Mouse (Mus musculus): Measurements from ENCODE around the gene Napa. TPM values are rescaled to one million over a fixed set of nuclear protein-coding genes. Genes with fewer than 3 reads are reported as not detected.
A peak's percentile ranks its signal among the peaks of the same experiment; 100 is the strongest.

Napa gene
- polyA plus RNA-seq (2014; fragmentation: Nextera tagmentation; extraction: Ambion mirVana), result 176 and 177 TPM in 2 replicates

GRCm38 (mm10) chr7:16098021-16099017 lies at the start of gene Napa:
TSS of gene Napa (plus strand) at chr7:16098458.
- H3K27me3 ChIP-seq (ENCODE audit: control insufficient read depth, insufficient read depth, low read length), result no peaks in the 10 kb centered on the region
- ATAC-seq (ENCODE audit: low FRiP score) (peak; percentile 99), DNase-seq (ENCODE audit: low spot score) (peak; percentile 98)
- under 1% methylated on average over 65 of the region's 68 CpGs for WGBS
- H3K9ac ChIP-seq (ENCODE audit: low read depth, low read length), result peak within 1 kb of the TSS; percentile 96
- H3K4me3 ChIP-seq (ENCODE audit: low read depth, low read length), result peak within 1 kb of the TSS; percentile 99
- H3K9me3 ChIP-seq (ENCODE audit: control insufficient read depth, low read length), result no peaks in the 10 kb centered on the region
- H3K4me2 ChIP-seq (replicated peaks; ENCODE audit: low read depth, low read length), result peak within 1 kb of the TSS; percentile 89
- H3K4me1 ChIP-seq (replicated peaks; ENCODE audit: control insufficient read depth, insufficient read depth, low read length), result peaks cover 7% of the 10 kb centered on the region
- peak within 1 kb of the TSS; percentile 82 for H3K27ac ChIP-seq (ENCODE audit: low read depth, low read length)
- no peaks in the 10 kb centered on the region for H3K36me3 ChIP-seq (ENCODE audit: control insufficient read depth, insufficient read depth, low read length)

DNA sequence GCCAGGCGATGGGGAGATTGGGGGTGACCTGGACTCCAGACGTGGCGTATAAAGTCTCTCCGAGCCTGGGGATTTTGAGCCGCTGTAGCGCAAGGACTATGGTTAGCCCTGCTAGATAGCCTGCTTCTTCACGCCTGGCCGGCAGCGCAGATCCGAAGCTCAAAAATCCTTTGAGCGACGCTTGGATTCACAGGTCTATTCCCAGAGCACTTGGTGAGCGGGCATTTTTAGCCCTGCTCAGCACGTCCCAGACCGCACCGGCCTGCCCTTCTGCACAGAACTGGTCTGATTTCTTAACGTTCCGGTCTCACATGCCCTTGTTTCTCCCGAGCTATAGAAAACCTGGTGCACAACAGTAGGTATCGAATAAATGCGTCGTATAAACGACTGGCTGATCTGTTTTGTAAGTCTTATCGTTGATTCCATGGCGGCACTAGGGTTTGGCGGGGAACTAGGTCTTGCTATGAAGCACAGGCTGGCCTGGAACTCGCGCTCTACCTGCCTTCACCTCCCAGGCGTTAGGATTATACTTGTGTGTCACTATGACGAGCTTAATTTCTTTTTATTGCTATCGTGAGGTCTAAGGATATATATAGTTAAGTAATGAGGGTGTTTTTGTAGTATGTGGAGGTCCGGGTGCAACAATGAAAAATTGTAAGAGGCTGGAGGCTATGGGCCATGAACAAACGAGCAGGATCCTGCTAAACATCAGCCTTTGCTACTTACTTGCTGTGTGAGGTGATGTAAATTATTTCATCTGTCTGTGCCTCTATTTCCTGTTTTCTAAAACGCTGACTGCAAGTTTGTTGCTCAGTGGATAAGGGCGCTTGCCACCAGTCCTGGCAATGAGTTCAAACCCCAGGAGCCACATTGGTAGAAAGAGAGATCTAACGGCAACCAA lies 49.3 kb upstream of the Napa start:
- DNase-seq (ENCODE audit: low spot score) (no peak), ATAC-seq (ENCODE audit: low FRiP score) (no peak; the same call in 1 of the 2 replicates)
- Histone ChIP-seq H3K4me1 (replicated peaks; ENCODE audit: control insufficient read depth, insufficient read depth, low read length) (peaks cover 11% of the 10 kb centered on the region; the same call in 1 of the 2 replicates), H3K4me3 (ENCODE audit: low read depth, low read length) (peak overlapping the region; percentile 95), H3K9ac (ENCODE audit: low read depth, low read length) (peak overlapping the region; percentile 79), H3K27me3 (ENCODE audit: control insufficient read depth, insufficient read depth, low read length) (no peaks in the 10 kb centered on the region), H3K4me2 (replicated peaks; ENCODE audit: low read depth, low read length) (peak overlapping the region; percentile 79), H3K27ac (ENCODE audit: low read depth, low read length) (peak overlapping the region; percentile 70; the same call in 1 of the 2 replicates), H3K9me3 (ENCODE audit: control insufficient read depth, low read length) (no peaks in the 10 kb centered on the region), H3K36me3 (ENCODE audit: control insufficient read depth, insufficient read depth, low read length) (no peaks in the 10 kb centered on the region)
- whole genome bisulfite sequencing, result 10% methylated on average over 36 of the region's 36 CpGs

GRCm38 (mm10) chr7:16049576-16049915 lies 48.7 kb upstream of the Napa start:
- no peak overlapping the region for H3K9ac ChIP-seq (ENCODE audit: low read depth, low read length)
- H3K27me3 ChIP-seq (ENCODE audit: control insufficient read depth, insufficient read depth, low read length), result no peaks in the 10 kb centered on the region
- WGBS, result 78% methylated on average over 7 of the region's 7 CpGs
- H3K4me3 ChIP-seq (ENCODE audit: low read depth, low read length), result peak overlapping the region; percentile 95
- peak overlapping the region; percentile 79 for H3K4me2 ChIP-seq (replicated peaks; ENCODE audit: low read depth, low read length)
- DNase-seq (ENCODE audit: low spot score), result no peak
- peaks cover 10% of the 10 kb centered on the region; the same call in 1 of the 2 replicates for H3K4me1 ChIP-seq (replicated peaks; ENCODE audit: control insufficient read depth, insufficient read depth, low read length)
- no peak overlapping the region for H3K27ac ChIP-seq (ENCODE audit: low read depth, low read length)
- H3K9me3 ChIP-seq (ENCODE audit: control insufficient read depth, low read length), result no peaks in the 10 kb centered on the region
- no peaks in the 10 kb centered on the region for H3K36me3 ChIP-seq (ENCODE audit: control insufficient read depth, insufficient read depth, low read length)
- no peak for ATAC-seq (ENCODE audit: low FRiP score)

GRCm38 (mm10) chr7:16050600-16050999 lies 47.7 kb upstream of the Napa start:
- no peaks in the 10 kb centered on the region for H3K27me3 ChIP-seq (ENCODE audit: control insufficient read depth, insufficient read depth, low read length)
- DNase-seq (ENCODE audit: low spot score) (no peak), ATAC-seq (ENCODE audit: low FRiP score) (no peak)
- H3K9me3 ChIP-seq (ENCODE audit: control insufficient read depth, low read length), result no peaks in the 10 kb centered on the region
- WGBS, result 92% methylated on average over 3 of the region's 3 CpGs
- H3K36me3 ChIP-seq (ENCODE audit: control insufficient read depth, insufficient read depth, low read length), result no peaks in the 10 kb centered on the region
- no peak overlapping the region for H3K4me2 ChIP-seq (replicated peaks; ENCODE audit: low read depth, low read length)
- no peaks in the 10 kb centered on the region; the same call in 1 of the 2 replicates for H3K4me1 ChIP-seq (replicated peaks; ENCODE audit: control insufficient read depth, insufficient read depth, low read length)
- H3K9ac ChIP-seq (ENCODE audit: low read depth, low read length), result no peak overlapping the region
- 0 out of 2 replicates have a peak overlapping the region, but pooled peaks have one; percentile 2 for H3K4me3 ChIP-seq (ENCODE audit: low read depth, low read length)
- no peak overlapping the region for H3K27ac ChIP-seq (ENCODE audit: low read depth, low read length)

DNA sequence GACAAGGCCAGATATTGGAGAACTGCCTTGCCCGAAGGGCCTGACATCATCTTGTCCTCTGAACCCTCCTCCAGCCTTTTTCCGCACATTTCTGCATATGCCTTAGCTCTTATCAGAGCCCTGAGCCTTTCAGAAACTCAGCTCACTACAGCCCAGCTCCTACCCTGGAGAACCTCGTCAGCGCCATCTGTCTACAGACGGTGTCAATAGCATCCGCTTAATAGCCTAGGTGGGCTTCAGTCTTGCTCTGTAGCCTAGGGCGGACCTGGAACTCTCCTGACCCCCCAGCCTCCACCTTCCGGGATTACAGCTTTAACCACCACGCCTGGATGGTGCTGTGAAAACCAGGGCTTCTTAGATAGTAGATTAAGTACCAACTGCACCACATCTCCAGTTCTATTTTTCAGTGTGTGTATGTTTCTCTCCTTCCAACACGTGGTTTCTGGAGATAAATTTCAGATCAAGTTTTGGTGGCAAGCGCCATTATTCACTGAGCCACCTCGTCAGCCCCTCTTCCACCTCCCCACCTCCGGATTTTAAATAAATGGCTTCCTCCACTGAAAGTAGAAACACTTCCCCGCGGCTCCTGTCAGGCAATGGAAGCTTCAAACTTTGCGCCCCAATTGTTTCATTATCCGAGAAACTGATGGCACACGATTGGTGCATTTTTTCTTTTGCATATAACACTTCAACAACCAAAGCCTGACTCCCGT lies 46.2 kb upstream of the Napa start:
- WGBS, result 8% methylated on average over 19 of the region's 19 CpGs
- Histone ChIP-seq H3K36me3 (ENCODE audit: control insufficient read depth, insufficient read depth, low read length) (no peaks in the 10 kb centered on the region), H3K9me3 (ENCODE audit: control insufficient read depth, low read length) (no peaks in the 10 kb centered on the region), H3K27me3 (ENCODE audit: control insufficient read depth, insufficient read depth, low read length) (no peaks in the 10 kb centered on the region), H3K4me3 (ENCODE audit: low read depth, low read length) (peak overlapping the region; percentile 33), H3K4me1 (replicated peaks; ENCODE audit: control insufficient read depth, insufficient read depth, low read length) (no peaks in the 10 kb centered on the region; the same call in 1 of the 2 replicates), H3K27ac (ENCODE audit: low read depth, low read length) (peak overlapping the region; percentile 68; the same call in 1 of the 2 replicates), H3K9ac (ENCODE audit: low read depth, low read length) (peak overlapping the region; percentile 32), H3K4me2 (replicated peaks; ENCODE audit: low read depth, low read length) (peak overlapping the region; percentile 60)
- peak; percentile 83 for DNase-seq (ENCODE audit: low spot score)
- no peak for ATAC-seq (ENCODE audit: low FRiP score)

DNA sequence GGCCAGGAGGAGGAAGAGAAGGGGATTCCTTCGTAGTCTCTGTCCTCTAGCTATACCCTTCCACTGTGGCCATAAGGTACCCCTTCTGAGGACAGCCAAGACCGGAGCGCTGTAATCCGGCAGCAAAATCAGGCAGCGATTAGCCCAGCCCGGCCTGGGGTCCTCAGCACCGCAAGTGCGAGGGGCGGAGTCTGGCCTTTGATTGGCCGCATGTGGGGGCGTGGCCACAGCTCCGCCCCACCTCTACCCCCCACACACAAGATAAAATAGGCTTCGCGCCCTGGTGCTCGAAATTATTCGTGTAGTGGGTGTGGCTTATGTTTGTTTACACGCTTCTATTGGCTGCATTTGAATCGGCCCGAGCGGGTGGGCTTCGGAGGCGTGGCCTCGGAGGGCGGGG lies 45.6 kb upstream of the Napa start:
- peak; percentile 98 for DNase-seq (ENCODE audit: low spot score)
- Histone ChIP-seq H3K9me3 (ENCODE audit: control insufficient read depth, low read length) (no peaks in the 10 kb centered on the region), H3K27ac (ENCODE audit: low read depth, low read length) (peak overlapping the region; percentile 68; the same call in 1 of the 2 replicates), H3K27me3 (ENCODE audit: control insufficient read depth, insufficient read depth, low read length) (no peaks in the 10 kb centered on the region), H3K9ac (ENCODE audit: low read depth, low read length) (peak overlapping the region; percentile 32), H3K4me1 (replicated peaks; ENCODE audit: control insufficient read depth, insufficient read depth, low read length) (no peaks in the 10 kb centered on the region; the same call in 1 of the 2 replicates), H3K4me3 (ENCODE audit: low read depth, low read length) (peak overlapping the region; percentile 33), H3K4me2 (replicated peaks; ENCODE audit: low read depth, low read length) (peak overlapping the region; percentile 60), H3K36me3 (ENCODE audit: control insufficient read depth, insufficient read depth, low read length) (no peaks in the 10 kb centered on the region)
- under 1% methylated on average over 24 of the region's 24 CpGs for WGBS
- peak; percentile 90 for ATAC-seq (ENCODE audit: low FRiP score)

DNA sequence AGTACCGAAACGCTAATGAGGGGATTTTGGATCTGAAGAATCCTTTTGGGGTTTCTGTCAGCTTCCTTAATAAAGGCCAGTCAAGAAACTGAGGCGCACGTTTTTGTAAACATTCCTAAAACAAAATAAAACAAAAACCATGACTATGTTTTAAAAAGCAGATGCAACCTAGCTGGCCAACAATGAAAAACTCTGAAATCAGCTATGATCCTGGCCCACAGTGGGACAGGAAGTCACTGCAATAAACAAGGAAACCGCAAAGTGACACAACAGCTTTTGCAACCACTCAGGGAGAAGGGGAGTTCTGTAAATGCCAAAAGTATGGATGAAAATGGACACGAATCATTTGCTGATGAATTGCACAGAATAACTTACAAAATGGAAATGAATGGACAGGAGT lies 45.2 kb upstream of the Napa start:
- peak overlapping the region; percentile 60 for H3K4me2 ChIP-seq (replicated peaks; ENCODE audit: low read depth, low read length)
- H3K36me3 ChIP-seq (ENCODE audit: control insufficient read depth, insufficient read depth, low read length), result no peaks in the 10 kb centered on the region
- no peaks in the 10 kb centered on the region for H3K9me3 ChIP-seq (ENCODE audit: control insufficient read depth, low read length)
- H3K27me3 ChIP-seq (ENCODE audit: control insufficient read depth, insufficient read depth, low read length), result no peaks in the 10 kb centered on the region
- 15% methylated on average over 6 of the region's 6 CpGs for WGBS
- no peak overlapping the region for H3K27ac ChIP-seq (ENCODE audit: low read depth, low read length)
- no peak overlapping the region for H3K9ac ChIP-seq (ENCODE audit: low read depth, low read length)
- ATAC-seq (ENCODE audit: low FRiP score) (no peak), DNase-seq (ENCODE audit: low spot score) (no peak)
- H3K4me1 ChIP-seq (replicated peaks; ENCODE audit: control insufficient read depth, insufficient read depth, low read length), result no peaks in the 10 kb centered on the region; the same call in 1 of the 2 replicates
- H3K4me3 ChIP-seq (ENCODE audit: low read depth, low read length), result peak overlapping the region; percentile 33; the same call in 1 of the 2 replicates

GRCm38 (mm10) chr7:16054966-16055365 lies 43.3 kb upstream of the Napa start:
- ATAC-seq (ENCODE audit: low FRiP score) (no peak), DNase-seq (ENCODE audit: low spot score) (no peak)
- no peaks in the 10 kb centered on the region for H3K4me1 ChIP-seq (replicated peaks; ENCODE audit: control insufficient read depth, insufficient read depth, low read length)
- no peaks in the 10 kb centered on the region for H3K9me3 ChIP-seq (ENCODE audit: control insufficient read depth, low read length)
- no peaks in the 10 kb centered on the region for H3K27me3 ChIP-seq (ENCODE audit: control insufficient read depth, insufficient read depth, low read length)
- H3K4me2 ChIP-seq (replicated peaks; ENCODE audit: low read depth, low read length), result no peak overlapping the region
- no peak overlapping the region for H3K4me3 ChIP-seq (ENCODE audit: low read depth, low read length)
- no peak overlapping the region for H3K27ac ChIP-seq (ENCODE audit: low read depth, low read length)
- H3K9ac ChIP-seq (ENCODE audit: low read depth, low read length), result no peak overlapping the region
- WGBS, result 58% methylated on average over 4 of the region's 4 CpGs
- H3K36me3 ChIP-seq (ENCODE audit: control insufficient read depth, insufficient read depth, low read length), result no peaks in the 10 kb centered on the region

Data from hindbrain, embryonic 11.5 days (tissue).